Mouse (Mus musculus) E14TG2a.4 (cell line): ENCODE data around the gene Lingo2.

Experiments
- H3K27me3 ChIP-seq: 2 replicates; pipeline ENCODE4 v1.6.1; 2014; ENCODE audit warnings: low read length, control low read depth; ENCODE audit not compliant: insufficient read depth
- H3K36me3 ChIP-seq: 2 replicates; pipeline ENCODE4 v1.6.1; 2014; ENCODE audit warnings: low read length, control low read depth; ENCODE audit not compliant: insufficient read depth
- H3K4me1 ChIP-seq: replicated peaks from 2 replicates; pipeline ENCODE4 v1.6.1; 2014; ENCODE audit warnings: low read depth, low read length, control low read depth
- H3K4me3 ChIP-seq: replicated peaks from 2 replicates; pipeline ENCODE4 v1.5.1; 2014; ENCODE audit warnings: mild to moderate bottlenecking, low read length
- H3K9me3 ChIP-seq: 2 replicates; pipeline ENCODE4 v1.6.1; 2014; ENCODE audit warnings: low read length, control low read depth
- CTCF ChIP-seq: conservative IDR thresholded peaks from 2 replicates; pipeline ENCODE4 v1.5.1; 2014; ENCODE audit warnings: low read length
- NANOG ChIP-seq: IDR thresholded peaks from 2 replicates; pipeline ENCODE4 v1.6.1; 2014; ENCODE audit warnings: borderline replicate concordance, low read length, mixed read lengths
- POU5F1 ChIP-seq: IDR thresholded peaks from 2 replicates; pipeline ENCODE4 v1.6.1; 2014; ENCODE audit warnings: low read length, borderline replicate concordance

Gene Lingo2

GRCm38 (mm10) chr4:35814698-35815097, 1136.8 kb downstream of the Lingo2 start:
- TF ChIP-seq POU5F1: no peak
- TF ChIP-seq CTCF: no peak

DNA sequence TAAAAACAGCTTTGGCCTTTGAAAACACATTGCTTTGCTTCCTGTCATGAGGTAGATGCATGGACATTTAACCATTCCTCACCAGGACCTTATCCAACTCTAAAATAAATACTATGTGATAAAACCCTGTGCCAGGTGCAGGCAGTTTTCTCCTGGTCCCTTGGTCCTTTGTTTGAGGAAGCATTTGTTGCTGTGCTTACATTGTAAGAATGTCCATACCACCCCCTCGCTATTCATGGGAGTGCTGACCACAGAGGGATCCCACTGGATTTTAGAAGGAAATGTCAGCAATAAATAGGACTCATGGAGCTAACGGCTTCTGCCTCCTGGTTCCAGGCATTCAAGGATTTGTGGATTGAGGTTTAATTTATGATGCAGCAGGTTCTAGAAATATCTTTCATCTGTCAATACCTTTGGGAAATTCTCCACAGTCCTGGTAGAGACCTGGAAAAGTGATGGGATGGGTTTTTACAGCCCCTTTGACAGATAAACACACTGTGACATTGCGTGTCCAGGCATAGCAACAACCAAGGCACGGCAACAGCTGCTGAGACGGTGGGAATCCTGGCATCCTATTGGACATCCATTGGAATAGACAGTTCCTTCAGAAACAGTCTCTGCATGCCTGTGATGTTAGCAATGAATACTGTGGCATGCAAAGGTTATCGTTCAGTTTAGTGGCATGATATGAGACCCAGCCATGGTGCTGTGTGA, 1143.9 kb downstream of the Lingo2 start:
- Histone ChIP-seq H3K4me3 (no peak overlapping the region), H3K27me3 (no peaks in the 10 kb centered on the region), H3K36me3 (no peaks in the 10 kb centered on the region), H3K4me1 (no peaks in the 10 kb centered on the region), H3K9me3 (no peaks in the 10 kb centered on the region)
- TF ChIP-seq POU5F1 (no peak), NANOG (no peak), CTCF (no peak)

More at GRCm38 (mm10) chr4:35814698-35815097, 1136.8 kb downstream of the Lingo2 start:
- no peaks in the 10 kb centered on the region for H3K36me3 ChIP-seq
- no peak overlapping the region for H3K4me3 ChIP-seq
- no peaks in the 10 kb centered on the region for H3K27me3 ChIP-seq
- H3K9me3 ChIP-seq: no peaks in the 10 kb centered on the region
- H3K4me1 ChIP-seq: no peaks in the 10 kb centered on the region

GRCm38 (mm10) chr4:35806881-35807464, 1144.6 kb downstream of the Lingo2 start:
- H3K36me3 ChIP-seq: no peaks in the 10 kb centered on the region

GRCm38 (mm10) chr4:35784255-35784921, 1167.2 kb downstream of the Lingo2 start:
- Histone ChIP-seq H3K36me3 (no peaks in the 10 kb centered on the region), H3K9me3 (no peaks in the 10 kb centered on the region), H3K4me1 (no peaks in the 10 kb centered on the region), H3K27me3 (no peaks in the 10 kb centered on the region), H3K4me3 (no peak overlapping the region)
- no peak for TF ChIP-seq NANOG
- TF ChIP-seq CTCF: no peak
- no peak for TF ChIP-seq POU5F1

More at GRCm38 (mm10) chr4:35806881-35807464, 1144.6 kb downstream of the Lingo2 start:
- Histone ChIP-seq H3K4me1 (no peaks in the 10 kb centered on the region), H3K9me3 (no peaks in the 10 kb centered on the region), H3K4me3 (no peak overlapping the region), H3K27me3 (no peaks in the 10 kb centered on the region)
- no peak for TF ChIP-seq CTCF
- no peak for TF ChIP-seq POU5F1
- TF ChIP-seq NANOG: no peak

DNA sequence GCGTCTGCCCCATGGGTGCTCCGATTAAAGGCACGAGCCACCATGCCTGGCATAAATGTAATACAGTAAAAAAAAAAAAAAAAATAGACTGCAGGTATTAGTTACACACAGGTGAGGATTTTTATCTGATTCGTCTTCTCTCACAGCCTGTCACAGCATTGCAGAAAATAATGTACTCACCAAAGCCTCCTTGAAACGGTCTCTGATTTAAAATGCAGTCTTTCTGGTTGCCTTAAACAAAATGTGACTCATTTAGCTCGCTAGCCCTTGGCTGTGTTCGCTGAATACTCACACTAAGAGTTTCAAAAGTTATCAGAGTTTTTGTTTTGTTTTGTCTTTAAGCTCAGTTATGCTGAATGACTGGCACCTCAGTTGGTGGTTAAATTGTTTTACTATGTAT, 1180.7 kb downstream of the Lingo2 start:
- TF ChIP-seq NANOG: no peak
- no peak for TF ChIP-seq CTCF
- TF ChIP-seq POU5F1: no peak
- Histone ChIP-seq H3K4me1 (no peaks in the 10 kb centered on the region), H3K27me3 (no peaks in the 10 kb centered on the region)

DNA sequence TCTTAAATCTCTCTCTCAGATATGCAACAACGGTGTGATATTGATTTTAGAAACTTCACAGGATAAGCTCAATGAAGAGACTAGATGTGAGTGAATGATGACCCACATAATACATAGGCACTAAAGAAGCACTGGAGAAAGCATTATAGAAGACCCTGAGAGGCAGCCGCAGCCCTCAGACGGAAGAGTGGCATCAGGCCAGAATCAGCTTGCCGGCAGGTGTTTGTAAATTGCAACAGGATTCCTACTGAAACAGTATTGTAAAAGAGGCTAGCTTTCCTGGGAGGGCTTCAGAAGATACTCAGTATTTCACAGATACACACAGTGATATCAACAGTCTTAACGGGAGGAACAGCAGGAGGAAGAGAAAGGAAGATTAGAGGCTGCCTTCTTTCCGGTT, 1184.6 kb downstream of the Lingo2 start:
- Histone ChIP-seq H3K27me3 (no peaks in the 10 kb centered on the region), H3K4me1 (no peaks in the 10 kb centered on the region), H3K36me3 (no peaks in the 10 kb centered on the region), H3K9me3 (no peaks in the 10 kb centered on the region), H3K4me3 (no peak overlapping the region)
- TF ChIP-seq POU5F1: no peak
- no peak for TF ChIP-seq CTCF
- TF ChIP-seq NANOG: no peak

More for the DNA sequence above, 1180.7 kb downstream of the Lingo2 start:
- no peaks in the 10 kb centered on the region for H3K36me3 ChIP-seq
- no peaks in the 10 kb centered on the region for H3K9me3 ChIP-seq
- no peak overlapping the region for H3K4me3 ChIP-seq

DNA sequence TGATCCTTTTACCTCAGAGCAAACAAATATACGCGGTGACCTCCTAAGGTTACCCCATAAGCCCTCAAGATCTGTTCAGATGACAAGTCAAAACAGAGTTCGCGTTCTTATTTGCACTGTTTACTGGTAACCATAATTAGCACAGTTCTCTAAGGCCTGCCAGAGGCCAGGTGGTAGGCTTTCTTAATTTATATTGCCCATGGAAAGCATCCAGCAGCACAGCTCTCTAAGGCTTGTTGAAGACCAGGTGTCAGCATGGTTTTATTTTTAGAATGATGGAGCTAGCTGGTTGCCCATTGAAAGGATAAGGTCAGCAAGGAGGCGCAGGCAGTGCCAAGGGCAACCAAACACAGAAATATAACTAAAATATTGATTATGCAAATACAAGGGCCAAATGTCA, 1190.4 kb downstream of the Lingo2 start:
- TF ChIP-seq CTCF (no peak), POU5F1 (no peak), NANOG (no peak)
- H3K9me3 ChIP-seq: no peaks in the 10 kb centered on the region
- H3K27me3 ChIP-seq: no peaks in the 10 kb centered on the region
- H3K4me3 ChIP-seq: no peak overlapping the region
- H3K36me3 ChIP-seq: no peaks in the 10 kb centered on the region
- H3K4me1 ChIP-seq: no peaks in the 10 kb centered on the region

GRCm38 (mm10) chr4:35752121-35752860, 1199.3 kb downstream of the Lingo2 start:
- TF ChIP-seq NANOG (no peak), POU5F1 (no peak), CTCF (no peak)
- H3K36me3 ChIP-seq: no peaks in the 10 kb centered on the region

More at GRCm38 (mm10) chr4:35752121-35752860, 1199.3 kb downstream of the Lingo2 start:
- no peaks in the 10 kb centered on the region for H3K4me1 ChIP-seq
- H3K27me3 ChIP-seq: no peaks in the 10 kb centered on the region
- H3K4me3 ChIP-seq: no peak overlapping the region
- no peaks in the 10 kb centered on the region for H3K9me3 ChIP-seq
